Mouse (Mus musculus) monocyte, adult 2 months (primary cell): ENCODE data around the gene Wfdc21.

ENCODE experiments used
- DNase-seq, 2 experiments: peaks; one replicate each; pipeline ENCODE4 v3.0.0; 2022; ENCODE audit warnings: low spot score in 2 of 2, low read depth in 1 of 2

The Wfdc21 gene

DNA sequence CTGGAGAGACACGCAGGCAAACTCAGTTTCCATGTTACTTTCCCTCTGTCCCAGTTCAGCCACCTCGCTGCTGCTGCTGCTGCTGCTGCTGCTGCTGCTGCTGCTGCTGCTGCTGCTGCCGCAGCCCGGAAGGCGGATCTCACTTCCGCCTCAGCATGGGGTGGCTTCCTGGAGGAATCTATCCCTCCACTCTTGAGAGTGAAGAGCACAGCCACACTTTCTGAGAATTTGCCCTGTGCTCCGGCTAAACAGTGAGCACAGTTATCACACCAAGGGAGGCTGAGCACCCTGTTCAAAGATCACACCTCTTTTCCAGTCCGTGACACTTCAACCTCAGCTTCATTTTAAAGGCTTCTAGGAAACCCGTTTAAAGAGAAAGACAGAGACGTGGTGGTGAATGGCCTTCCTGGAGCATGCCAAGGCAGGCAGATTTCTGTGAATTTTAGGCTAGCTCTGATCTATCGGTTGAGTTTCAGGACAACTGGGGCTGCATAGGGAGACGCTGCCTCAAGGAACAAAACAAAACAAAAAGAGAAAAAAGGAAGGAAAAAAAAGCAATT is 53.2 kb downstream of the Wfdc21 start:
- DNase-seq: no peak

GRCm38 (mm10) chr11:83802166-83802565 is 55.4 kb downstream of the Wfdc21 start:
- no peak for DNase-seq
